Mouse (Mus musculus): ENCODE results near the gene Cenpp.

- no peak for TF ChIP-seq POLR2A (IDR thresholded peaks at IDR 0.05; ENCODE audit: low read depth, low read length)
- no peak for TF ChIP-seq CTCF (IDR thresholded peaks at IDR 0.05; ENCODE audit: extremely low read depth, insufficient read depth, insufficient read length, insufficient replicate concordance)
Observed at GRCm38 (mm10) chr13:49460276-49460675, 192.3 kb downstream of the Cenpp start.

All from spleen, adult 2 months (tissue).